Mouse (Mus musculus) kidney, embryonic 14.5 days (tissue): ENCODE results near the gene Lars2. TPM values are rescaled to one million over a fixed set of nuclear protein-coding genes. Genes with fewer than 3 reads are reported as not detected.

Experiments
- ATAC-seq: fragments of 200-750 bp; cut with Nextera tagmentation; 2 replicates; pipeline ENCODE4 v1.8.0; 2017; ENCODE audit warnings: moderate number of reproducible peaks, mild to moderate bottlenecking, moderate TSS enrichment, moderate library complexity; ENCODE audit not compliant: low FRiP score, low TSS enrichment
- H3K27ac ChIP-seq: fragments of 300-500 bp; sonication (generic); 2 replicates; pipeline ENCODE4 v1.5.1; 2014; ENCODE audit warnings: low read depth, mild to moderate bottlenecking, low read length, moderate library complexity, mixed read lengths
- H3K27me3 ChIP-seq: fragments of 300-500 bp; sonication (generic); 2 replicates; pipeline ENCODE4 v1.6.1; 2014; ENCODE audit warnings: mild to moderate bottlenecking, low read length; ENCODE audit not compliant: control insufficient read depth, insufficient read depth
- H3K36me3 ChIP-seq: fragments of 300-500 bp; sonication (generic); 2 replicates; pipeline ENCODE4 v1.6.1; 2014; ENCODE audit warnings: low read length, mixed read lengths; ENCODE audit not compliant: control insufficient read depth, insufficient read depth
- H3K4me1 ChIP-seq: fragments of 300-500 bp; sonication (generic); 2 replicates; pipeline ENCODE4 v1.6.1; 2014; ENCODE audit warnings: low read length, mixed read lengths; ENCODE audit not compliant: control insufficient read depth, insufficient read depth
- H3K4me2 ChIP-seq: fragments of 300-500 bp; sonication (generic); replicated peaks from 2 replicates; pipeline ENCODE4 v1.6.1; 2014; ENCODE audit warnings: low read depth, mild to moderate bottlenecking, low read length
- H3K4me3 ChIP-seq: fragments of 300-500 bp; sonication (generic); 2 replicates; pipeline ENCODE4 v1.5.1; 2014; ENCODE audit warnings: mild to moderate bottlenecking, low read length
- H3K9ac ChIP-seq: fragments of 300-500 bp; sonication (generic); 2 replicates; pipeline ENCODE4 v1.6.1; 2014; ENCODE audit warnings: low read depth, mild to moderate bottlenecking, low read length, moderate library complexity
- H3K9me3 ChIP-seq: fragments of 300-500 bp; sonication (generic); 2 replicates; pipeline ENCODE4 v1.6.1; 2016; ENCODE audit warnings: low read length; ENCODE audit not compliant: control insufficient read depth
- WGBS: fragments of 180-500 bp; shearing (Covaris S2); extraction: QIAGEN DNeasy Blood & Tissue Kit; methylation state at CpG from one replicate; pipeline ENCODE4 v1.1.7; 2014; 5-methylcytosine and 5-hydroxymethylcytosine counted together
- polyA plus RNA-seq: library from polyadenylated mRNA; unstranded; fragments of >200 nt; fragmentation: Nextera tagmentation; extraction: Ambion mirVana; gene quantifications from 2 replicates; pipeline ENCODE4 v1.2.1, GENCODE M21; 2014

Gene Lars2
- polyA plus RNA-seq, 1 experiment from 2014 or later: 1,448 TPM

- peak within 1 kb of the TSS; percentile 85 for H3K27ac ChIP-seq
- H3K4me2 ChIP-seq: peak within 1 kb of the TSS; percentile 71
- H3K9ac ChIP-seq: peak within 1 kb of the TSS; percentile 76
- peaks cover 5% of the 10 kb centered on the region; the same call in 1 of the 2 replicates for H3K36me3 ChIP-seq
- H3K4me1 ChIP-seq: peaks cover 34% of the 10 kb centered on the region
- WGBS: under 1% methylated on average over 24 of the region's 57 CpGs
- ATAC-seq: peak; percentile 92
- H3K9me3 ChIP-seq: no peaks in the 10 kb centered on the region
- no peaks in the 10 kb centered on the region for H3K27me3 ChIP-seq
- H3K4me3 ChIP-seq: peak within 1 kb of the TSS; percentile 58
These were observed 112.0 kb downstream of the Lars2 start, which contains the start of gene Limd1 for GRCm38 (mm10) chr9:123478586-123479195. Gene Limd1 (plus strand): TSS chr9:123478706.

- ATAC-seq: peak; percentile 5; the same call in 1 of the 2 replicates
- H3K4me1 ChIP-seq: peaks cover 34% of the 10 kb centered on the region
- WGBS: 17% methylated on average over 17 of the region's 17 CpGs
These were observed 112.5 kb downstream of the Lars2 start for GRCm38 (mm10) chr9:123479196-123479669.

GRCm38 (mm10) chr9:123479876-123480252, 113.1 kb downstream of the Lars2 start:
- H3K36me3 ChIP-seq: peaks cover 14% of the 10 kb centered on the region; the same call in 1 of the 2 replicates
- H3K9me3 ChIP-seq: no peaks in the 10 kb centered on the region
- H3K4me2 ChIP-seq: peak overlapping the region; percentile 71
- H3K27me3 ChIP-seq: no peaks in the 10 kb centered on the region
- 91% methylated on average over 8 of the region's 8 CpGs for WGBS
- peaks cover 34% of the 10 kb centered on the region for H3K4me1 ChIP-seq
- H3K4me3 ChIP-seq: peak overlapping the region; percentile 58
- H3K27ac ChIP-seq: no peak overlapping the region
- no peak for ATAC-seq
- H3K9ac ChIP-seq: peak overlapping the region; percentile 76

More at GRCm38 (mm10) chr9:123479196-123479669, 112.5 kb downstream of the Lars2 start:
- Histone ChIP-seq H3K4me2 (peak overlapping the region; percentile 71), H3K4me3 (peak overlapping the region; percentile 58), H3K27me3 (no peaks in the 10 kb centered on the region), H3K9ac (peak overlapping the region; percentile 76), H3K36me3 (peaks cover 11% of the 10 kb centered on the region; the same call in 1 of the 2 replicates), H3K9me3 (no peaks in the 10 kb centered on the region), H3K27ac (peak overlapping the region; percentile 85; the same call in 1 of the 2 replicates)

DNA sequence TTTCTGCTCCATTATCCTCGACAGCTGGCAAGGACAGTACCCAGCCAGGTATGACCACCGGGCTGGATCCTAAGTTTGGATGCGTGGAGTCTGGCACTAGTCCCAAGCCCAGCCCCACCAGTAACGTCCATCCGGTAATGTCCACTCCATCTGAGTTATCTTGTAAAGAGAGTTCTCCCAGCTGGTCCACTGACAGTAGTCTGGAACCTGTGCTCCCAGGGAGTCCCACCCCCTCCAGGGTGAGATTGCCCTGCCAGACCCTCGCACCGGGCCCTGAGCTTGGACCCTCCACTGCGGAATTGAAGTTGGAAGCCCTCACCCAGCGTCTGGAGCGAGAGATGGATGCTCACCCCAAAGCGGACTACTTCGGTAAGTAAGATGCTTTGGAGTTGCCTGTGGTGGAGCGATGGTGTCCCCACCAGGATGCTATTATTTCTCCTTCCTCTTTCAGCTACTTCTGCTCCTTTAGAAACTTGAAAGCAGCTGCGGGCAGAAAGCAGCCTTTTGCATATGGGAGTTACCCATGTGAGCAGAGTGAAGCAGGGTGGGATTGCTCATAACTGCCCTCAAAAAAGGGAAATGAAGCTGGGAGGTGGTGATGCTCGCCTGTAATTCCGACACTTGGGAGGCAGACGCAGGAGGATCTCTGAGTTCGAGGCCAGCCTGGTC, 113.7 kb downstream of the Lars2 start:
- Histone ChIP-seq H3K9ac (peak overlapping the region; percentile 23), H3K36me3 (peaks cover 15% of the 10 kb centered on the region; the same call in 1 of the 2 replicates), H3K4me3 (peak overlapping the region; percentile 58), H3K4me2 (peak overlapping the region; percentile 71), H3K9me3 (no peaks in the 10 kb centered on the region), H3K4me1 (peaks cover 34% of the 10 kb centered on the region), H3K27me3 (no peaks in the 10 kb centered on the region), H3K27ac (no peak overlapping the region)
- no peak for ATAC-seq
- WGBS: 76% methylated on average over 18 of the region's 18 CpGs

GRCm38 (mm10) chr9:123481136-123481535, 114.4 kb downstream of the Lars2 start:
- no peaks in the 10 kb centered on the region for H3K9me3 ChIP-seq
- no peaks in the 10 kb centered on the region for H3K27me3 ChIP-seq
- peak overlapping the region; percentile 71 for H3K4me2 ChIP-seq
- H3K9ac ChIP-seq: no peak overlapping the region
- H3K36me3 ChIP-seq: peaks cover 22% of the 10 kb centered on the region; the same call in 1 of the 2 replicates
- peaks cover 34% of the 10 kb centered on the region for H3K4me1 ChIP-seq
- ATAC-seq: no peak
- WGBS: 58% methylated on average over 7 of the region's 7 CpGs
- no peak overlapping the region for H3K27ac ChIP-seq
- peak overlapping the region; percentile 58; the same call in 1 of the 2 replicates for H3K4me3 ChIP-seq

DNA sequence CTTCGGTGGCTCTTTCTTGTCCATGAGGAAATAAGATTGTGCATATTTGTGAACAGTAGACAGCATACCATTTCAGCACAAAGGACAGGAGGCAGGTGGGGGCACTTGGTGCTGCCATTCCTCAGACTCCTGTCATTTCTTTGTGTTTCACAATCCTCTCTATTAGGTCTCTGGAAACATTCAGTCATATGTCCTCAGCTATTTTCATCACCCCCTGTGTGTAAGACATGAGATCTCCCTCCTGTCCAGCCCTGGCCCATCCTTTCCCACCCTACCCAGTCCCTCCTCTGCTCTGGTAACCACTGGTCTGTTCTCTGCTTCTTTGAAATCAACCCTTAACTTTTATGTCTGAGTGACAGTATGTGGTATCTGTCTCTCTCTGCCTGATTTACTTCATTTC, 116.9 kb downstream of the Lars2 start:
- no peak overlapping the region for H3K9ac ChIP-seq
- H3K4me1 ChIP-seq: peaks cover 34% of the 10 kb centered on the region
- no peaks in the 10 kb centered on the region for H3K27me3 ChIP-seq
- H3K27ac ChIP-seq: no peak overlapping the region
- ATAC-seq: no peak
- no peaks in the 10 kb centered on the region for H3K9me3 ChIP-seq
- no peak overlapping the region for H3K4me2 ChIP-seq
- 100% methylated on average over 1 of the region's 1 CpGs for WGBS
- H3K4me3 ChIP-seq: no peak overlapping the region
- peaks cover 30% of the 10 kb centered on the region; the same call in 1 of the 2 replicates for H3K36me3 ChIP-seq

DNA sequence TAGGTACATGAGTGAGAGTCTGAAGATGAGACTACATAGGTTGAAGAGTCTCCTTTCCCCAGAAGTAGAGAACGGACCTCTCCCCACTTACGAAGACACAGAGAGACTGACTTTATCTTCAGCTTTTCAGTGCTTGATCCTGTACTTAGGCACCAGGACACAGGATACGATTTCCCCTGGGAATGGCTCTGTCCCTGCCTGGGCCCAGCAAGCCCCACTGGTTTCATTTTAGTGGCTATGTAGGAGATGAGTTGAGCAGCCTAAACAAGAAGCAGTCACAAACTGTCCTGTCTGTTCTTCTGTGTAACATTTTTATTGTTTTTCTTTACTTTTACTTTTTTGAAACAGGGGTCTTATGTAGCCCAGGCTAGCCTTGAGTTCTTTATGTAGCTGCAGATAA, 118.1 kb downstream of the Lars2 start:
- no peak overlapping the region for H3K27ac ChIP-seq
- H3K9me3 ChIP-seq: no peaks in the 10 kb centered on the region
- peaks cover 30% of the 10 kb centered on the region; the same call in 1 of the 2 replicates for H3K36me3 ChIP-seq
- peaks cover 39% of the 10 kb centered on the region for H3K4me1 ChIP-seq
- no peak for ATAC-seq
- H3K4me3 ChIP-seq: no peak overlapping the region
- no peaks in the 10 kb centered on the region for H3K27me3 ChIP-seq
- WGBS: 94% methylated on average over 3 of the region's 3 CpGs
- H3K4me2 ChIP-seq: no peak overlapping the region
- H3K9ac ChIP-seq: no peak overlapping the region

DNA sequence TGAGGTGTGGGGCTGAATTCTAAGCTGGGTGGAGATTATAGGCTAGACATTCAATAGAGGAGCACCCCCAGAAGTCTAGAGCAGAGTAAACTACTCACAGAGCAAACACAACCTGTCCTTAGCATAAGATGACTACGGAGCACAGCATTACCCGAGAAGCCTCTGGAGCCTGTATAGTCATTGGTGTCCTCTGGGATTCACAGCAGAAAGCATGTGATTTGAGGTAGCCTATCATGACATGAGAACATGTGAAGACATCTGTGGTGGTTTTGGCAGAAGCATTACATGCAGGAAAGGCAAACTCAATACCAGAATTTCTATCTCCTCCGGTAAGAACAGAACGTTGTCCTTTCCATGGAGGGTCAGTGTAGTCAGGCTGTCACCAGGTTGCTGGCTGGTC, 118.8 kb downstream of the Lars2 start:
- Histone ChIP-seq H3K4me3 (no peak overlapping the region), H3K9me3 (no peaks in the 10 kb centered on the region), H3K27ac (no peak overlapping the region), H3K4me1 (peaks cover 38% of the 10 kb centered on the region), H3K4me2 (no peak overlapping the region), H3K27me3 (no peaks in the 10 kb centered on the region), H3K36me3 (peaks cover 30% of the 10 kb centered on the region; the same call in 1 of the 2 replicates), H3K9ac (no peak overlapping the region)
- no peak for ATAC-seq
- WGBS: 88% methylated on average over 4 of the region's 4 CpGs

DNA sequence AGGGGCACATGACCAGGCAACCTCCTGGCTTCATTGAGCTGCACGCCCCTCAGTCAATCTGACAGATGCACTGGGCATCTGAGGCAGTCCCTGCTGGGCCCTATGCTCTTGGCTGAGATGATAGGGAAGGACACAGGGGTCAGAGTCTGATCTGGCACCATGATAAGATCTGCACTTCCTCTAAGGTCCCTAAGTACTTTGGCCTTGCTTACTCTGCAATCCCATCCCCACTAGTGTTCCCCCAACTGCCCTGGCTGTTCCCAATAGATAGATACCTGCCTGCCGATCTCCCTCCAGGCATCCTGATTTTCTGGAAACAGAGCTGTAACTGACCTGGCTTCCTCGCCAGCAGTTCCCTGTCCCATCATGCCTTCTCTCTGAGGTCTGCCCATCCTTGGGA, 119.9 kb downstream of the Lars2 start:
- ATAC-seq: no peak
- Histone ChIP-seq H3K4me3 (no peak overlapping the region), H3K4me1 (peaks cover 34% of the 10 kb centered on the region), H3K36me3 (peaks cover 29% of the 10 kb centered on the region; the same call in 1 of the 2 replicates), H3K9ac (no peak overlapping the region), H3K9me3 (no peaks in the 10 kb centered on the region), H3K27ac (no peak overlapping the region), H3K4me2 (no peak overlapping the region), H3K27me3 (no peaks in the 10 kb centered on the region)
- 65% methylated on average over 3 of the region's 3 CpGs for WGBS
